Mouse (Mus musculus): ENCODE measurements around the gene Map2k5. TPM values are rescaled to one million over a fixed set of nuclear protein-coding genes. Genes with fewer than 3 reads are reported as not detected.

Gene Map2k5
- total RNA-seq, 2 experiments from 2014 or later, result 18.9 to 19.2 TPM

- DNase-seq, result no peak
- intact Hi-C loops (cut with DNase I), result no loop called here
Measured at GRCm38 (mm10) chr9:63148410-63149371, 229.0 kb downstream of the Map2k5 start, which contains the start of gene Skor1. Gene Skor1 (minus strand): TSS chr9:63148961.

- intact Hi-C loops (cut with DNase I), result no loop called here
- no peak for DNase-seq
Measured at GRCm38 (mm10) chr9:63147786-63148409, 229.8 kb downstream of the Map2k5 start.

DNA sequence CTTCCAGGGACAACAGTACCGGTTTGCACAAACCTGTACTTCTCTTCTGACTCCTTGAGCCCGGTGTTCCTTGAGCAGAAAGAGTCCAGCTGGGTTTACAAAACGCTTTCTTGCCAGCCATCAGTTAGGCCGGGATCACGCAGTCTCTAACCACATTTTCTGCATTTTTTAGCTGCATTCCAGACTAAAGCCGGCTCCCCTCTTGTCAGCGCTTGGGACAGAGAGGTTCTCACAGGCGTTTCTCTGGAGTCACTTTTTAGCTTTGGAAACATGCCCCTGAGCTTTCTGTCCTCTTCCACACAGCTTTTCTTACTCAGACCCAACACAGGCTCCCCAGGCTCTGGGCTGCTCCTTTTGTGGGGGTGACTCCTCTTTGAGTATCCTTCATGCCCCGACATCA lies 230.4 kb downstream of the Map2k5 start:
- DNase-seq, result no peak
- intact Hi-C loops (cut with DNase I), result no loop called here

GRCm38 (mm10) chr9:63146856-63147274 lies 230.8 kb downstream of the Map2k5 start:
- intact Hi-C loops (cut with DNase I), result no loop called here
- no peak for DNase-seq

- no peak for DNase-seq
- intact Hi-C loops (cut with DNase I), result no loop called here
Measured at GRCm38 (mm10) chr9:63146126-63146855, 231.4 kb downstream of the Map2k5 start.

GRCm38 (mm10) chr9:63145249-63146125 lies 232.2 kb downstream of the Map2k5 start:
- no peak for DNase-seq
- intact Hi-C loops (cut with DNase I), result no loop called here

DNA sequence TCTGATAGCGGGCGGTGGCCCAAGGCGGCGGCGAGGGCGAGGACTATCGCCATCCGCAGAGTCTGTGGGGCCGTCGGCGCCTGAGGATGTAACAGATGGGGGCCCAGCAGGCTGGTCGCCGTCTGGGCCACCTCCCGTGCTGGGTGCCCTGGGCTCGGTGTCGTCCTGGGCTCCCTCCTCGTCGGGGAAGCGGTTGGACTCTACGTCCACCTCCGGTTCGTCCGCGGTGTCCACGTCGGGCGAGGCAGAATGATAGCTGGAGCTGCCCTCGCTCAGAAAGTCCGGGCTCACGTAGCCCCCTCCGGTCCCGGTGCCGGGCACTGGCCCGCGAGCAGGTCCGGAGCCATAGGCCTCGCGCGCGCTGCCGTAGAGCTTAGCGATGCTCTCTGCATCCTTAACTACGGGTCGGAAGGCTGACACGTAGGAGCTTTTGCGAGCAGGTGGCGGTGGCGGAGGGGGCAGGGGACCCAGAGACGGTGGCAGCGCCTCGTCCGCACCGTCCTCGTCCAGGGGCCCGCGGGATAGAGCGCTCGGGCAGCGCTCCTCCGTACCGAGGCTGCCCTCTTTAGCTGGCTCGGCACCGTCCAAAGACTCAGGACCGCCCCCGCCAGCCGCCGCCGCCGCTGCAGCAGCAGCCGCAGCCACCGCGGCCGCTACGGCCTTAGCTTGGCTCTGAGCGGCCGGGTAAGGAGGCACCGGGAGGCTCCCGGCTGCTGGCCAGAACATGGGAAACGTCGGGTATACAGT lies 233.0 kb downstream of the Map2k5 start:
- intact Hi-C loops (cut with DNase I), result no loop called here
- DNase-seq, result no peak

- DNase-seq, result no peak
- intact Hi-C loops (cut with DNase I), result no loop called here
Measured at GRCm38 (mm10) chr9:63143641-63144501, 233.8 kb downstream of the Map2k5 start.

DNA sequence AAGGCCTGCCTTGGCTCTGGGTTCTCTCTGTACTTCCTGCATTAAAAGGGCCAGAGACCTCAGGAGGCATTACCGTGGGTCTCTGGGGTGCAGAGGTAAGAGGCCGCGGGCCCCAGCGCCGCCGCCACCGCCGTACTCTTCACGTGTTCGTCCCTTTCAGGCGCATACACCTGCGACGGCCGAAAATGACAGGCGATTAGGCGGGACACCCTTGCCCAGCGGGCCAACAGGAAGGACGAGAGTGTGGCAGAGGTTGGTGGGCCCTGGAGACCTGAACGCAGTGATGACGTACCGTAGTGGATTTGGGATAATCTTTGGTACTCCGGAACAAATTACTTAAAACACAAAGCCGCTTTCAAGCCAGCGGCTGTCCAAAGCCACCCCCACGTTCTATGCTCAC lies 234.5 kb downstream of the Map2k5 start:
- no peak for DNase-seq
- intact Hi-C loops (cut with DNase I), result no loop called here

GRCm38 (mm10) chr9:63142335-63143036 lies 235.2 kb downstream of the Map2k5 start:
- intact Hi-C loops (cut with DNase I), result no loop called here

GRCm38 (mm10) chr9:63141641-63142334 lies 235.9 kb downstream of the Map2k5 start:
- intact Hi-C loops (cut with DNase I), result no loop called here
- DNase-seq, result no peak

More at GRCm38 (mm10) chr9:63142335-63143036, 235.2 kb downstream of the Map2k5 start:
- DNase-seq, result no peak

DNA sequence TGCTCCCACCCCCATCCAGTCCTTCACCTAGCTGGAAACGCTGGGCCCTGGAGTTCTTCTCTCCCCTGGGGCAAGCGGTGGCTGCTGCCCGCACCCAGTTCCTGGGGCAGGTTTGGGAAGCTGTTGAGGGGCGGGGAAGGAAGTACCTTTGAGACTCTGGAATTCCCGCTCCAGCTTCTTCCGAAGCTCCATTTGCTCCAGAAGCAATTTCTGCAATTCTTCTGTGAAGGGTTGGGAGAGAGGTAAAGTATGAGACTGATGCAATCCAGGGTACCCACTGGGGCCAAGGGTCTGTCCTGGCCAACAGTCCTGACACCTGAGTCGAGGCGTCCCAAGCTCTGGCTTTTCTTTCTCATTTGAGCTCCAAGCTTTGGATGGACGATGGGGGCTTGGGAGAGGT lies 237.5 kb downstream of the Map2k5 start:
- intact Hi-C loops (cut with DNase I), result no loop called here
- DNase-seq, result no peak

DNA sequence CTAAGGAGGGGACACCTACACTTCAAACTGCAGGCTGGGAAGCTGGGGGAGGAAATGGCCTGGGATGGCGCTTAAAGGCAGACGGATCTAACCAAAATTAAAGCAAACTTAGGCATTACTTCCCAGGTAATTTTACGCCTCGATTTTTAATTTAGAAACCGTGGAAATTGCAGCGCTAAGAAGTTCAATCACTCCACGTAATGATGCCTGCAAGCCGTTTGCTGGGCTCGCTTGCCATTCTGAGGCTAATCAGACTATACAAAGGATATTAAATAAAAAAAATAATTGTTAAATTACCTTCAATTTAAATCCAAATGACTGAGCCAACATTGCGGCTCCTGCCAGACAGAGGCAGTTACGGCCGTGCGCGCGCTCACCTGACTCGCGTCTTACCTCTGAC lies 238.0 kb downstream of the Map2k5 start:
- no peak for DNase-seq
- intact Hi-C loops (cut with DNase I), result loop anchor here (5.0 to 10.0 kb wide), 2 partner anchors 473 to 615 kb away; partner anchors contain the start of gene Smad3

- no peak for DNase-seq
- intact Hi-C loops (cut with DNase I), result loop anchor here (5.0 to 10.0 kb wide), 2 partner anchors 474 to 616 kb away; partner anchors contain the start of gene Smad3
Measured at GRCm38 (mm10) chr9:63138481-63138967, 239.2 kb downstream of the Map2k5 start.

DNA sequence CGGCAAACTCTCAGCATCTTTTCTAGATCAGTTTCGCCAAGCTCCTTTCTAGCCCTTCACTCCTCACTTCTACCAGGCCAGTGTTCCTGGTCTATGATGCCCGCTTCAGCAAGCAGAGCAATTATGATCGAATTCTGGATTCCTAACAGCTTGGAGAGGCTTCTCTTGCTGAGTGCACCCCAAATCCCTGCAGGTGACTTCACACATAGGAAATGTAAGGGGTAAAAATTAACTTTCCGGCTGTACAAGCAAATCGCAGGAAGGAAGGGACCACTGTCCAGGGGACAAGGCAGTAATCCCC lies 240.1 kb downstream of the Map2k5 start:
- intact Hi-C loops (cut with DNase I), result loop anchor here (1.0 to 10.0 kb wide), 4 partner anchors 325 to 707 kb away; partner anchors contain the start of gene Smad3
- DNase-seq, result no peak

DNA sequence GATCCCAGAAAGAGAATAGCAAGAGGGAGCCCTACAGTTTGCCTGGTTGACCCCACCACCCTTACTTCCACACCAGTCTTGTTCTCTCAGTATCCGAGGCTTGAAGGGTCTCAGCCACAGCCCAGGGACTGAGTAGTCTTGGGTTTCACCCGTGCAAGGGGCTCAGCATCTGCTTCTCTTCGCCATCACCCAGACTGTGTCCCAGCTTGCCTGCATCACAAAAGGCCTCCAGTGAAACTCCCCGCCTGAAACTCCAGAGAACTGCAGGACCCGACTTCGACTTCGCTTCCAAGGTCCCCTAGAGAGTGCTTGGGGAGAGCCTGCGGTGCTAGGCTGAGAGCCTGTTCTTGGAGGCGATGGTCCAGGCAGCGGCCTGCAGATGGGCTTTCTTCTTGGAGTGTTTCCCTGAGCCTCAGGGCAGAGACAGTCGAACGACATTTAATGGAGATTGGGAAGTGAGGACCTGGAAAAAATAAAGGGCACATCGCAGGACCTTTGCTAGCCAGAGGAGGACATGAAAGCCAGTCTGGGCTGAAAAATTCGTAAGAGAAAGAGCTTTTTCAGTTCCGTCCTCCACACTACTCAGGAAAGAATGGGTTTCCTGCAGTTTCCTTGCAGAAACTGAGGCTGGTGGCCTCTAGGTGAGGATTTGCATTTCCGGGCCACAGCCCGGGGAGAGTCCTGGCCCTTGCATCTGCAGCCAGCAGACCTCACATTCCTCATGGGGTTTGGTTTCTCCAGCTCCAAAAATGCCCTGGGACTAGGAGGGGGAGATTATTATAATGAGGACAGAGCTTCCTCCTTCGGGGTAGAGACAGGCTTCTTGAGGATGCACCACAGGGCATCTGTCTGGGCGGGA lies 240.7 kb downstream of the Map2k5 start:
- DNase-seq, result no peak
- intact Hi-C loops (cut with DNase I), result loop anchor here (1.0 to 10.0 kb wide), 4 partner anchors 325 to 708 kb away; partner anchors contain the start of gene Smad3
